Mouse (Mus musculus): ENCODE data around the gene Chd1.

DNA sequence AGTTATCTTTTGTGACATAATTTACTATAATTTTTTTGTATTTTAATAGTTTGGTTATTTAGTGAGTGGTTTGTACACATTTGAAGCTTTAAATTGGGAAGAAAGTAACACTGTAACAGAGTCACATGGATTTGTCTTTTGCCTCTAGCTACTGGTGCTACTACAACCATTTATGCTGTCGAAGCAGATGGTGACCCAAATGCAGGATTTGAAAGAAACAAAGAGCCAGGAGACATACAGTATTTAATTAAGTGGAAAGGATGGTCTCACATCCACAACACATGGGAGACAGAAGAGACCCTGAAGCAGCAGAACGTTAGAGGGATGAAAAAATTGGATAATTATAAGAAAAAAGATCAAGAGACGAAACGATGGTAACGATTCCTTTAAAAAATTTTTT is 26.9 kb downstream of the Chd1 start:
- TF ChIP-seq CTCF (IDR thresholded peaks at IDR 0.05; ENCODE audit: borderline replicate concordance, control insufficient read depth, extremely low read depth, insufficient read depth, low read length, poor library complexity), result no peak
- no peak for TF ChIP-seq POLR2A (IDR thresholded peaks at IDR 0.05; ENCODE audit: control insufficient read depth, extremely low read depth, insufficient read depth, low read length, poor library complexity)

Measured in thymus, adult 2 months (tissue).